In the genomic region with DNA sequence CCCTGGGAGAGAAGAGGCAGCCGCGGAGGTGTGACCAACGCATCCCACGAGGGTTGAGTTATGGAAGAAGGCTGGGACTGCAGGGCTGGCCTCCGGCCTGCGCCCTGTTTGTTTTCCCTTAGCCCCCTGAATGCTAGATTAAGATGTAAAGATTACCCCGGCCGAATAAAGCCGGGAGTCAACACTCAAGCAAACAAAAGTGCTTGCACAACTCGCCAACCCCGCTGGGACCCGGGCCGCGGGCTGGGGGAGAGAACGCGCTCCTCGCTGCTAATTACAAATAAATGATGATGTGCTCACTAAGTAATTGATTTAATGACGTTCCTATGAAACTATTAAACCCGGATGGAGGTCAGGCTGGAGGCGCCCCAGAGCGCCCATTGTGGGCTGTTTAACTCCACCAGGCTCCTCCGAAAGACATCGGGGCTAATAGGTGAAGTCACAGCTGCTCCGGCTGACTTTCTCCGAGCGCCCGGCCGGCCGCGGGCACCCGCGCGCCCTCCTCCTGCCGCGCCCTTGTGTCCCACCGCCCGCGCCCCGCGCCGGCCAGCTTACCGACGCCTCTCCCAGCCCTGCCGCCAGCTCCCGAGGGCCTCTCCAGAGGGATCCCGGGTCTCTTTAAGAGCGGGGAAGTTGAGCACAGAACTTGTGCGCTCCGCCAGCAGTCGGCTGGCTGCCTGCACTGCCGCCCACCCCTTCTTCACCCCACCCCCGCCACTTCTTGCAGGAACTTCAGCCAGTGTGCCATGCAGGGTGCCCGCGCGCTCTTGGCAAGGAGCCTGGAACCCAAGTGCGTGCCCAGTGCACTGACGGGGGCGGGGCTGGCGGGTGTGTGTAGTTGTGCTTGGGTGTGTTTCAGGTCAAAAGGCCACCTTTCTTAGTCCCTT, we compare ENCODE assay signal across 8 mouse cellular contexts. TPM values are rescaled to one million over a fixed set of nuclear protein-coding genes. Genes with fewer than 3 reads are reported as not detected.
DNase-seq lines count a peak whose midpoint lies in the region; ATAC-seq and TF ChIP-seq lines count a peak whose summit lies in the region.

A gene (minus strand): TSS at position 620 of the 887 bp plus-strand sequence.

- 1% methylated on average over 59 of the region's 59 CpGs for WGBS in liver, adult 2 months
- 1% methylated on average over 59 of the region's 59 CpGs for WGBS in embryonic facial prominence, embryonic 12.5 days
- 1% methylated on average over 57 of the region's 59 CpGs for WGBS in hindbrain, postnatal 0 days
- under 1% methylated on average over 51 of the region's 59 CpGs for WGBS in limb, embryonic 12.5 days
- WGBS in midbrain, postnatal 0 days = under 1% methylated on average over 56 of the region's 59 CpGs

- no peaks in the 10 kb centered on the region for H3K79me2 ChIP-seq in liver, adult 2 months (ENCODE audit: control insufficient read depth, insufficient read depth, low read length)

- no peak for TF ChIP-seq CTCF in liver, adult 2 months (IDR thresholded peaks at IDR 0.05; ENCODE audit: low read depth, low read length)
- no peak for TF ChIP-seq CTCF in hindbrain, postnatal 0 days (IDR thresholded peaks at IDR 0.05; ENCODE audit: low read depth)
- no peak for TF ChIP-seq CTCF in midbrain, postnatal 0 days (IDR thresholded peaks at IDR 0.05)

- H3K36me3 ChIP-seq in liver, adult 2 months (ENCODE audit: control insufficient read depth, insufficient read depth, low read length) = no peaks in the 10 kb centered on the region
- H3K36me3 ChIP-seq in embryonic facial prominence, embryonic 12.5 days = no peaks in the 10 kb centered on the region
- H3K36me3 ChIP-seq in hindbrain, postnatal 0 days (ENCODE audit: insufficient read depth, low read length) = no peaks in the 10 kb centered on the region
- H3K36me3 ChIP-seq in limb, embryonic 12.5 days = no peaks in the 10 kb centered on the region
- H3K36me3 ChIP-seq in midbrain, postnatal 0 days (ENCODE audit: insufficient read depth, low read length) = no peaks in the 10 kb centered on the region

- DNase-seq in liver, adult 2 months (ENCODE audit: extremely low read depth, low read depth, low spot score) = peak; percentile 37
- DNase-seq in liver = no peak
- peak; percentile 73 for DNase-seq in hindbrain, postnatal 0 days (ENCODE audit: low spot score)
- DNase-seq in midbrain, postnatal 0 days (ENCODE audit: low spot score) = peak; percentile 71
- DNase-seq in T-cell, adult 2 months (ENCODE audit: low spot score) = no peak

- no peak for TF ChIP-seq POLR2A in liver, adult 2 months (IDR thresholded peaks at IDR 0.05; ENCODE audit: extremely low read depth, insufficient read depth, low read length)

- no peaks in the 10 kb centered on the region; the same call in 1 of the 2 replicates for H3K4me1 ChIP-seq in liver, adult 2 months (ENCODE audit: control insufficient read depth, insufficient read depth, low read length)
- peaks cover 23% of the 10 kb centered on the region for H3K4me1 ChIP-seq in embryonic facial prominence, embryonic 12.5 days
- peaks cover 25% of the 10 kb centered on the region; the same call in 1 of the 2 replicates for H3K4me1 ChIP-seq in hindbrain, postnatal 0 days (ENCODE audit: insufficient read depth, low read length)
- peaks cover 45% of the 10 kb centered on the region for H3K4me1 ChIP-seq in limb, embryonic 12.5 days (replicated peaks)
- H3K4me1 ChIP-seq in midbrain, postnatal 0 days (ENCODE audit: insufficient read depth, low read length) = 0 out of 2 replicates have a peak, but pooled peaks cover 4% of the 10 kb centered on the region

- peak within 1 kb of the TSS; percentile 4; the same call in 1 of the 2 replicates for H3K4me3 ChIP-seq in liver, adult 2 months (ENCODE audit: insufficient read depth, low read depth, low read length)
- peak within 1 kb of the TSS; percentile 40 for H3K4me3 ChIP-seq in embryonic facial prominence, embryonic 12.5 days
- peak within 1 kb of the TSS; percentile 50 for H3K4me3 ChIP-seq in hindbrain, postnatal 0 days (ENCODE audit: low read length)
- peak within 1 kb of the TSS; percentile 48 for H3K4me3 ChIP-seq in limb, embryonic 12.5 days (replicated peaks)
- peak within 1 kb of the TSS; percentile 34 for H3K4me3 ChIP-seq in midbrain, postnatal 0 days (ENCODE audit: low read depth, low read length)

- H3K9ac ChIP-seq in liver, adult 2 months (ENCODE audit: low read depth, low read length) = no peak within 1 kb of the TSS
- H3K9ac ChIP-seq in embryonic facial prominence, embryonic 12.5 days = peak within 1 kb of the TSS; percentile 32
- peak within 1 kb of the TSS; percentile 67 for H3K9ac ChIP-seq in hindbrain, postnatal 0 days (replicated peaks; ENCODE audit: low read length)
- H3K9ac ChIP-seq in limb, embryonic 12.5 days (replicated peaks) = peak within 1 kb of the TSS; percentile 67
- peak within 1 kb of the TSS; percentile 46 for H3K9ac ChIP-seq in midbrain, postnatal 0 days (replicated peaks; ENCODE audit: low read length, poor library complexity, severe bottlenecking)

- peak; percentile 71 for ATAC-seq in embryonic facial prominence, embryonic 12.5 days (ENCODE audit: insufficient number of reproducible peaks, insufficient read depth, low FRiP score, low TSS enrichment)
- ATAC-seq in hindbrain, postnatal 0 days = peak; percentile 10; the same call in 1 of the 2 replicates
- ATAC-seq in limb, embryonic 12.5 days (ENCODE audit: insufficient number of reproducible peaks, insufficient read depth, low FRiP score, low TSS enrichment, low read depth) = peak; percentile 16; the same call in 1 of the 2 replicates
- ATAC-seq in midbrain, postnatal 0 days (ENCODE audit: low FRiP score) = no peak
- ATAC-seq in megakaryocyte-erythroid progenitor cell, adult 5-6 weeks (replicated peaks; ENCODE audit: low FRiP score, low TSS enrichment, poor library complexity, severe bottlenecking) = no peak

- peaks cover 15% of the 10 kb centered on the region; the same call in 1 of the 2 replicates for H3K27me3 ChIP-seq in liver, adult 2 months (ENCODE audit: control insufficient read depth, insufficient read depth, low read length)
- peaks cover 68% of the 10 kb centered on the region for H3K27me3 ChIP-seq in embryonic facial prominence, embryonic 12.5 days
- peaks cover 15% of the 10 kb centered on the region; the same call in 1 of the 2 replicates for H3K27me3 ChIP-seq in hindbrain, postnatal 0 days (ENCODE audit: insufficient read depth, low read length)
- H3K27me3 ChIP-seq in limb, embryonic 12.5 days = peaks cover 66% of the 10 kb centered on the region
- peaks cover 55% of the 10 kb centered on the region for H3K27me3 ChIP-seq in midbrain, postnatal 0 days (ENCODE audit: insufficient read depth, low read length)

- peak within 1 kb of the TSS; percentile 76 for H3K4me2 ChIP-seq in embryonic facial prominence, embryonic 12.5 days (replicated peaks)
- H3K4me2 ChIP-seq in hindbrain, postnatal 0 days (ENCODE audit: low read depth, low read length) = peak within 1 kb of the TSS; percentile 72
- H3K4me2 ChIP-seq in limb, embryonic 12.5 days = peak within 1 kb of the TSS; percentile 94
- H3K4me2 ChIP-seq in midbrain, postnatal 0 days (ENCODE audit: low read depth, low read length, poor library complexity, severe bottlenecking) = peak within 1 kb of the TSS; percentile 54

- H3K27ac ChIP-seq in liver, adult 2 months (replicated peaks; ENCODE audit: insufficient read depth, low read depth, low read length) = no peak within 1 kb of the TSS
- 0 out of 2 replicates have a peak within 1 kb of the TSS, but pooled peaks have one; percentile 41 for H3K27ac ChIP-seq in embryonic facial prominence, embryonic 12.5 days
- peak within 1 kb of the TSS; percentile 92 for H3K27ac ChIP-seq in hindbrain, postnatal 0 days
- peak within 1 kb of the TSS; percentile 77 for H3K27ac ChIP-seq in limb, embryonic 12.5 days
- 0 out of 2 replicates have a peak within 1 kb of the TSS, but pooled peaks have one; percentile 34 for H3K27ac ChIP-seq in midbrain, postnatal 0 days (ENCODE audit: low read depth, low read length)

- no peaks in the 10 kb centered on the region for H3K9me3 ChIP-seq in embryonic facial prominence, embryonic 12.5 days
- H3K9me3 ChIP-seq in hindbrain, postnatal 0 days (ENCODE audit: low read length) = no peaks in the 10 kb centered on the region
- no peaks in the 10 kb centered on the region for H3K9me3 ChIP-seq in limb, embryonic 12.5 days
- H3K9me3 ChIP-seq in midbrain, postnatal 0 days (ENCODE audit: low read length) = no peaks in the 10 kb centered on the region

RNA-seq across cellular contexts. Expression of the gene that starts here (rescaled TPM):
- total RNA-seq in liver, adult 2 months (2014; rRNA removed) = not detected in 2 replicates
- not detected in 2 replicates for polyA plus RNA-seq in liver, adult 2 months (2012; rRNA removed)
- 0.38 and 0.47 TPM in 2 replicates for polyA plus RNA-seq in embryonic facial prominence, embryonic 12.5 days (2016; fragmentation: Nextera tagmentation; extraction: Ambion mirVana)
- 1.2 and 3.0 TPM in 2 replicates for total RNA-seq in hindbrain, postnatal 0 days (2014; rRNA removed)
- polyA plus RNA-seq in hindbrain, postnatal 0 days (2015; fragmentation: Nextera tagmentation; extraction: Ambion mirVana) = 0.56 and 0.82 TPM in 2 replicates
- polyA plus RNA-seq in limb, embryonic 12.5 days (2016; fragmentation: Nextera tagmentation; extraction: Ambion mirVana) = 0.14 and 0.23 TPM in 2 replicates
- total RNA-seq in midbrain, postnatal 0 days (2014; rRNA removed) = 1.9 TPM in 1 of 2 replicates, not detected in the other
- polyA plus RNA-seq in midbrain, postnatal 0 days (2015; fragmentation: Nextera tagmentation; extraction: Ambion mirVana) = 0.07 TPM in 1 of 2 replicates, not detected in the other
- not detected in 2 replicates for total RNA-seq in megakaryocyte-erythroid progenitor cell, adult 5-6 weeks (2014; fragmentation: Nextera tagmentation)
- not detected in 2 replicates for total RNA-seq in megakaryocyte-erythroid progenitor cell, adult 5-6 weeks (2017)

Comparison
In these comparisons a context has a peak if more than half of its experiments do, and no peak if none do; other contexts are left out.
1. Peak in DNase-seq and H3K4me3 ChIP-seq in liver, adult 2 months; RNA of the gene not detected or under 1 TPM.
2. Peak in ATAC-seq, H3K4me3 ChIP-seq, H3K27ac ChIP-seq, H3K9ac ChIP-seq and H3K4me2 ChIP-seq in embryonic facial prominence, embryonic 12.5 days; RNA of the gene not detected or under 1 TPM.
3. Peak in ATAC-seq, H3K4me3 ChIP-seq, H3K27ac ChIP-seq, H3K9ac ChIP-seq and H3K4me2 ChIP-seq in limb, embryonic 12.5 days; RNA of the gene not detected or under 1 TPM.
4. DNase-seq: peak in hindbrain, postnatal 0 days (single experiment) and midbrain, postnatal 0 days (single experiment); none in liver (single experiment) and T-cell, adult 2 months (single experiment).
5. Peak in every context shown above with its lines, with median percentiles within 50 percentile points of each other: H3K4me3 ChIP-seq and H3K4me2 ChIP-seq.